Mouse (Mus musculus): Measurements from ENCODE around the gene Ccin. TPM values are rescaled to one million over a fixed set of nuclear protein-coding genes. Genes with fewer than 3 reads are reported as not detected.

Gene Ccin
- polyA plus RNA-seq, 1 experiment from 2014 or later = not detected

- no peaks in the 10 kb centered on the region for H3K27me3 ChIP-seq (ENCODE audit: insufficient read depth, low read length)
- H3K4me2 ChIP-seq (ENCODE audit: low read depth, low read length) = peak overlapping the region; percentile 84
- DNase-seq = no peak
- H3K9me3 ChIP-seq (ENCODE audit: low read length) = no peaks in the 10 kb centered on the region
- WGBS (ENCODE audit: insufficient replicate concordance) = 16% methylated on average over 11 of the region's 11 CpGs
- peak overlapping the region; percentile 82 for H3K4me3 ChIP-seq (ENCODE audit: low read depth, low read length)
- peak overlapping the region; percentile 96 for H3K9ac ChIP-seq (replicated peaks)
- peaks cover 43% of the 10 kb centered on the region for H3K4me1 ChIP-seq (ENCODE audit: insufficient read depth)
- ATAC-seq = no peak
- peak overlapping the region; percentile 94 for H3K27ac ChIP-seq (ENCODE audit: low read depth)
- peaks cover 14% of the 10 kb centered on the region; the same call in 1 of the 2 replicates for H3K36me3 ChIP-seq (replicated peaks; ENCODE audit: insufficient read depth, low read length)
- TF ChIP-seq EP300 (IDR thresholded peaks at IDR 0.05; ENCODE audit: low read depth) = no peak
Measured at GRCm38 (mm10) chr4:44013391-44014070, 30.2 kb downstream of the Ccin start.

GRCm38 (mm10) chr4:44016071-44016470, 32.8 kb downstream of the Ccin start:
- H3K9ac ChIP-seq (replicated peaks) = peak overlapping the region; percentile 21; the same call in 1 of the 2 replicates

GRCm38 (mm10) chr4:44016791-44017190, 33.5 kb downstream of the Ccin start:
- H3K4me2 ChIP-seq (ENCODE audit: low read depth, low read length) = no peak overlapping the region
- no peaks in the 10 kb centered on the region for H3K27me3 ChIP-seq (ENCODE audit: insufficient read depth, low read length)
- TF ChIP-seq CTCF (IDR thresholded peaks at IDR 0.05; ENCODE audit: low read depth) = no peak
- no peak for TF ChIP-seq EP300 (IDR thresholded peaks at IDR 0.05; ENCODE audit: low read depth)
- H3K9me3 ChIP-seq (ENCODE audit: low read length) = no peaks in the 10 kb centered on the region
- 75% methylated on average over 12 of the region's 12 CpGs for WGBS (ENCODE audit: insufficient replicate concordance)
- ATAC-seq = no peak
- no peak overlapping the region for H3K9ac ChIP-seq (replicated peaks)
- H3K4me3 ChIP-seq (ENCODE audit: low read depth, low read length) = no peak overlapping the region
- DNase-seq = no peak
- peaks cover 42% of the 10 kb centered on the region for H3K4me1 ChIP-seq (ENCODE audit: insufficient read depth)
- H3K36me3 ChIP-seq (replicated peaks; ENCODE audit: insufficient read depth, low read length) = peaks cover 45% of the 10 kb centered on the region
- H3K27ac ChIP-seq (ENCODE audit: low read depth) = no peak overlapping the region

More at GRCm38 (mm10) chr4:44016071-44016470, 32.8 kb downstream of the Ccin start:
- Histone ChIP-seq H3K4me1 (ENCODE audit: insufficient read depth) (peaks cover 43% of the 10 kb centered on the region), H3K36me3 (replicated peaks; ENCODE audit: insufficient read depth, low read length) (peaks cover 39% of the 10 kb centered on the region), H3K4me3 (ENCODE audit: low read depth, low read length) (no peak overlapping the region), H3K27ac (ENCODE audit: low read depth) (no peak overlapping the region), H3K27me3 (ENCODE audit: insufficient read depth, low read length) (no peaks in the 10 kb centered on the region), H3K4me2 (ENCODE audit: low read depth, low read length) (peak overlapping the region; percentile 84), H3K9me3 (ENCODE audit: low read length) (no peaks in the 10 kb centered on the region)
- TF ChIP-seq EP300 (IDR thresholded peaks at IDR 0.05; ENCODE audit: low read depth) (no peak), CTCF (IDR thresholded peaks at IDR 0.05; ENCODE audit: low read depth) (no peak)
- ATAC-seq (no peak), DNase-seq (no peak)
- WGBS (ENCODE audit: insufficient replicate concordance) = 37% methylated on average over 4 of the region's 4 CpGs

GRCm38 (mm10) chr4:44022323-44022722, 39.0 kb downstream of the Ccin start:
- H3K4me1 ChIP-seq (ENCODE audit: insufficient read depth) = 0 out of 2 replicates have a peak, but pooled peaks cover under 1% of the 10 kb centered on the region
- H3K9ac ChIP-seq (replicated peaks) = no peak overlapping the region
- peaks cover 91% of the 10 kb centered on the region for H3K36me3 ChIP-seq (replicated peaks; ENCODE audit: insufficient read depth, low read length)
- 61% methylated on average over 4 of the region's 4 CpGs for WGBS (ENCODE audit: insufficient replicate concordance)
- DNase-seq = peak; percentile 10
- H3K4me2 ChIP-seq (ENCODE audit: low read depth, low read length) = no peak overlapping the region
- no peaks in the 10 kb centered on the region for H3K27me3 ChIP-seq (ENCODE audit: insufficient read depth, low read length)
- H3K9me3 ChIP-seq (ENCODE audit: low read length) = no peaks in the 10 kb centered on the region
- TF ChIP-seq EP300 (IDR thresholded peaks at IDR 0.05; ENCODE audit: low read depth) (no peak), CTCF (IDR thresholded peaks at IDR 0.05; ENCODE audit: low read depth) (no peak)
- ATAC-seq = no peak
- no peak overlapping the region for H3K4me3 ChIP-seq (ENCODE audit: low read depth, low read length)
- H3K27ac ChIP-seq (ENCODE audit: low read depth) = no peak overlapping the region

- TF ChIP-seq EP300 (IDR thresholded peaks at IDR 0.05; ENCODE audit: low read depth) = no peak
- TF ChIP-seq CTCF (IDR thresholded peaks at IDR 0.05; ENCODE audit: low read depth) = no peak
- Histone ChIP-seq H3K4me1 (ENCODE audit: insufficient read depth) (no peaks in the 10 kb centered on the region), H3K9ac (replicated peaks) (no peak overlapping the region), H3K4me2 (ENCODE audit: low read depth, low read length) (no peak overlapping the region), H3K27me3 (ENCODE audit: insufficient read depth, low read length) (no peaks in the 10 kb centered on the region), H3K9me3 (ENCODE audit: low read length) (no peaks in the 10 kb centered on the region), H3K4me3 (ENCODE audit: low read depth, low read length) (no peak overlapping the region), H3K36me3 (replicated peaks; ENCODE audit: insufficient read depth, low read length) (peaks cover 96% of the 10 kb centered on the region), H3K27ac (ENCODE audit: low read depth) (no peak overlapping the region)
- no peak for ATAC-seq
- peak; percentile 11 for DNase-seq
- WGBS (ENCODE audit: insufficient replicate concordance) = 89% methylated on average over 11 of the region's 11 CpGs
Measured at GRCm38 (mm10) chr4:44022766-44023165, 39.5 kb downstream of the Ccin start.

GRCm38 (mm10) chr4:44023681-44024080, 40.4 kb downstream of the Ccin start:
- H3K27ac ChIP-seq (ENCODE audit: low read depth) = no peak overlapping the region
- ATAC-seq = no peak
- no peak for TF ChIP-seq EP300 (IDR thresholded peaks at IDR 0.05; ENCODE audit: low read depth)
- no peak overlapping the region for H3K9ac ChIP-seq (replicated peaks)
- no peak overlapping the region for H3K4me3 ChIP-seq (ENCODE audit: low read depth, low read length)
- no peak overlapping the region for H3K4me2 ChIP-seq (ENCODE audit: low read depth, low read length)
- no peaks in the 10 kb centered on the region for H3K4me1 ChIP-seq (ENCODE audit: insufficient read depth)
- peak; percentile 7 for DNase-seq
- WGBS (ENCODE audit: insufficient replicate concordance) = 90% methylated on average over 9 of the region's 9 CpGs
- H3K9me3 ChIP-seq (ENCODE audit: low read length) = no peaks in the 10 kb centered on the region
- peaks cover 96% of the 10 kb centered on the region for H3K36me3 ChIP-seq (replicated peaks; ENCODE audit: insufficient read depth, low read length)
- H3K27me3 ChIP-seq (ENCODE audit: insufficient read depth, low read length) = no peaks in the 10 kb centered on the region

Data from liver, postnatal 0 days (tissue).